Mouse (Mus musculus) T-helper 2 cell (primary cell): ENCODE results near the gene Nfix.

ENCODE experiments used
- in situ Hi-C: fragments of 300-600 bp; cut with MboI, MseI; formaldehyde crosslinking; loops from one replicate; pipeline ENCODE4 v1.15.1; 2025; ENCODE audit warnings: high pct_unique_total_duplicates

Nfix gene

GRCm38 (mm10) chr8:84768343-84769095, 31.6 kb downstream of the Nfix start:
- in situ Hi-C loops = no loop called here

GRCm38 (mm10) chr8:84767221-84767620, 32.9 kb downstream of the Nfix start:
- in situ Hi-C loops = no loop called here

- in situ Hi-C loops = no loop called here
Measured at GRCm38 (mm10) chr8:84766422-84766821, 33.7 kb downstream of the Nfix start.

GRCm38 (mm10) chr8:84765629-84766028, 34.5 kb downstream of the Nfix start:
- in situ Hi-C loops = no loop called here

- in situ Hi-C loops = no loop called here
Measured at GRCm38 (mm10) chr8:84764870-84765495, 35.2 kb downstream of the Nfix start.

GRCm38 (mm10) chr8:84764100-84764499, 36.0 kb downstream of the Nfix start:
- in situ Hi-C loops = no loop called here

GRCm38 (mm10) chr8:84760901-84761300, 39.2 kb downstream of the Nfix start:
- in situ Hi-C loops = no loop called here

- in situ Hi-C loops = no loop called here
Measured at GRCm38 (mm10) chr8:84760405-84760805, 39.7 kb downstream of the Nfix start.

GRCm38 (mm10) chr8:84759718-84760117, 40.4 kb downstream of the Nfix start:
- in situ Hi-C loops = no loop called here

GRCm38 (mm10) chr8:84759126-84759525, 41.0 kb downstream of the Nfix start:
- in situ Hi-C loops = no loop called here

- in situ Hi-C loops = no loop called here
Measured at GRCm38 (mm10) chr8:84758308-84758707, 41.8 kb downstream of the Nfix start.

GRCm38 (mm10) chr8:84757501-84757900, 42.6 kb downstream of the Nfix start:
- in situ Hi-C loops = no loop called here

GRCm38 (mm10) chr8:84752734-84753582, 47.2 kb downstream of the Nfix start:
- in situ Hi-C loops = loop anchor here (5.0 kb wide), 1 partner anchor 41 kb away; no protein-coding TSS in a partner anchor

- in situ Hi-C loops = no loop called here
Measured at GRCm38 (mm10) chr8:84749519-84749918, 50.6 kb downstream of the Nfix start.

- in situ Hi-C loops = no loop called here
Measured at GRCm38 (mm10) chr8:84745032-84745925, 54.9 kb downstream of the Nfix start.

- in situ Hi-C loops = no loop called here
Measured at GRCm38 (mm10) chr8:84743517-84744420, 56.4 kb downstream of the Nfix start.

GRCm38 (mm10) chr8:84743054-84743415, 57.1 kb downstream of the Nfix start:
- in situ Hi-C loops = no loop called here

- in situ Hi-C loops = no loop called here
Measured at GRCm38 (mm10) chr8:84742171-84743053, 57.7 kb downstream of the Nfix start.
